Mouse (Mus musculus) kidney, adult 2 months (tissue): ENCODE data around the gene Ppp4r2.
"Not testable (repeated sequence)": the region's sequence is repeated elsewhere in the genome, so short reads cannot be mapped to it uniquely, and the experiment has no call there.

Source experiments
- CTCF ChIP-seq: fragments of 200-500 bp; conservative IDR thresholded peaks from 2 replicates; pipeline ENCODE4 v1.5.1; 2011; ENCODE audit warnings: low read depth, mild to moderate bottlenecking, control low read depth, low read length, moderate library complexity, mixed read lengths; ENCODE audit not compliant: insufficient read depth, insufficient read length
- POLR2A ChIP-seq: fragments of 200-500 bp; IDR thresholded peaks from one replicate; pipeline ENCODE4 v1.6.1; 2011; ENCODE audit warnings: low read depth, low read length, control low read depth

GRCm38 (mm10) chr6:100865788-100866187 is 32.4 kb downstream of the Ppp4r2 start:
- TF ChIP-seq CTCF, POLR2A: not testable (repeated sequence)
